Mouse (Mus musculus) megakaryocyte, embryonic 14.5 days (primary cell): ENCODE data around the gene Reep6. TPM values are rescaled to one million over a fixed set of nuclear protein-coding genes. Genes with fewer than 3 reads are reported as not detected.
"Not testable (repeated sequence)": the region's sequence is repeated elsewhere in the genome, so short reads cannot be mapped to it uniquely, and the experiment has no call there.

ENCODE experiments used
- H3K27me3 ChIP-seq: replicated peaks from 2 replicates; pipeline ENCODE3; 2012; ENCODE audit warnings: inconsistent platforms
- H3K36me3 ChIP-seq: replicated peaks from 2 replicates; pipeline ENCODE3; 2012; ENCODE audit warnings: low read length, inconsistent platforms, mixed read lengths
- H3K4me1 ChIP-seq: 2 replicates; pipeline ENCODE4 v1.6.1; 2012; ENCODE audit warnings: inconsistent platforms
- H3K4me3 ChIP-seq: replicated peaks from 2 replicates; pipeline ENCODE3; 2012; ENCODE audit warnings: moderate library complexity, mild to moderate bottlenecking, inconsistent platforms
- H3K9me3 ChIP-seq: 2 replicates; pipeline ENCODE4 v1.6.1; 2012; ENCODE audit warnings: inconsistent platforms
- FLI1 ChIP-seq: IDR thresholded peaks from 2 replicates; pipeline ENCODE4 v1.6.1; 2012; ENCODE audit warnings: low read length, inconsistent platforms, mixed read lengths
- GATA1 ChIP-seq: IDR thresholded peaks from 3 replicates; pipeline ENCODE4 v1.6.1; 2012; ENCODE audit warnings: mixed read lengths, low read length, inconsistent platforms, borderline replicate concordance
- polyA plus RNA-seq: library from polyadenylated mRNA; stranded (reverse); fragments of >175 nt; gene quantifications from 2 replicates; pipeline ENCODE4 v1.2.3, GENCODE M21; 2012; ENCODE audit warnings: low replicate concordance; ENCODE audit not compliant: insufficient read depth

Gene Reep6
- polyA plus RNA-seq, 1 experiment: 19.0 TPM

GRCm38 (mm10) chr10:80341491-80342304 is 11.9 kb downstream of the Reep6 start:
- H3K4me1 ChIP-seq: peaks cover 77% of the 10 kb centered on the region
- H3K9me3 ChIP-seq: no peaks in the 10 kb centered on the region
- TF ChIP-seq FLI1: no peak
- no peak for TF ChIP-seq GATA1
- peaks cover 18% of the 10 kb centered on the region for H3K27me3 ChIP-seq
- peak overlapping the region; percentile 91 for H3K4me3 ChIP-seq
- peaks cover 14% of the 10 kb centered on the region for H3K36me3 ChIP-seq

GRCm38 (mm10) chr10:80342305-80342748 is 12.6 kb downstream of the Reep6 start:
- H3K9me3 ChIP-seq: no peaks in the 10 kb centered on the region
- peaks cover 77% of the 10 kb centered on the region for H3K4me1 ChIP-seq
- H3K27me3 ChIP-seq: peaks cover 15% of the 10 kb centered on the region
- no peak for TF ChIP-seq GATA1
- TF ChIP-seq FLI1: no peak
- H3K4me3 ChIP-seq: peak overlapping the region; percentile 91
- peaks cover 14% of the 10 kb centered on the region for H3K36me3 ChIP-seq

GRCm38 (mm10) chr10:80342749-80343424 is 13.1 kb downstream of the Reep6 start:
- H3K4me1 ChIP-seq: peaks cover 82% of the 10 kb centered on the region
- peak overlapping the region; percentile 91 for H3K4me3 ChIP-seq
- no peaks in the 10 kb centered on the region for H3K9me3 ChIP-seq
- H3K27me3 ChIP-seq: peaks cover 17% of the 10 kb centered on the region
- TF ChIP-seq GATA1: no peak
- no peak for TF ChIP-seq FLI1
- H3K36me3 ChIP-seq: peaks cover 14% of the 10 kb centered on the region

GRCm38 (mm10) chr10:80343425-80343895 is 13.7 kb downstream of the Reep6 start:
- peaks cover 14% of the 10 kb centered on the region for H3K36me3 ChIP-seq
- no peaks in the 10 kb centered on the region for H3K9me3 ChIP-seq
- no peak for TF ChIP-seq FLI1
- no peak for TF ChIP-seq GATA1
- peak overlapping the region; percentile 91 for H3K4me3 ChIP-seq
- peaks cover 22% of the 10 kb centered on the region for H3K27me3 ChIP-seq
- H3K4me1 ChIP-seq: peaks cover 83% of the 10 kb centered on the region

- peaks cover 29% of the 10 kb centered on the region for H3K27me3 ChIP-seq
- H3K4me3 ChIP-seq: peak overlapping the region; percentile 91
- peaks cover 14% of the 10 kb centered on the region for H3K36me3 ChIP-seq
- TF ChIP-seq FLI1 (no peak), GATA1 (0 out of 3 replicates have a peak, but pooled peaks have one; percentile 34)
- H3K4me1 ChIP-seq: peaks cover 89% of the 10 kb centered on the region
- H3K9me3 ChIP-seq: no peaks in the 10 kb centered on the region
Observed at GRCm38 (mm10) chr10:80344131-80344661, 14.4 kb downstream of the Reep6 start.

GRCm38 (mm10) chr10:80345122-80345521 is 15.4 kb downstream of the Reep6 start:
- H3K36me3 ChIP-seq: peaks cover 14% of the 10 kb centered on the region
- TF ChIP-seq FLI1 (no peak), GATA1 (no peak)
- H3K27me3 ChIP-seq: peaks cover 38% of the 10 kb centered on the region
- peak overlapping the region; percentile 91 for H3K4me3 ChIP-seq
- no peaks in the 10 kb centered on the region for H3K9me3 ChIP-seq
- peaks cover 90% of the 10 kb centered on the region for H3K4me1 ChIP-seq

- not testable (repeated sequence) for H3K9me3 ChIP-seq
- Histone ChIP-seq H3K4me3 (peak overlapping the region; percentile 80), H3K27me3 (peaks cover 45% of the 10 kb centered on the region), H3K36me3 (peaks cover 14% of the 10 kb centered on the region), H3K4me1 (peaks cover 90% of the 10 kb centered on the region)
Observed at GRCm38 (mm10) chr10:80345929-80346328, 16.2 kb downstream of the Reep6 start.

- Histone ChIP-seq H3K4me3 (peak overlapping the region; percentile 93), H3K27me3 (peaks cover 48% of the 10 kb centered on the region), H3K36me3 (no peaks in the 10 kb centered on the region), H3K4me1 (peaks cover 84% of the 10 kb centered on the region), H3K9me3 (no peaks in the 10 kb centered on the region)
- TF ChIP-seq FLI1: no peak
- TF ChIP-seq GATA1: no peak
Observed at GRCm38 (mm10) chr10:80347514-80347967, 17.8 kb downstream of the Reep6 start.

GRCm38 (mm10) chr10:80348244-80348781 is 18.6 kb downstream of the Reep6 start, which contains the start of gene Adamtsl5:
Adamtsl5 (minus strand) TSS chr10:80348412.
- peaks cover 54% of the 10 kb centered on the region for H3K27me3 ChIP-seq
- H3K36me3 ChIP-seq: no peaks in the 10 kb centered on the region
- H3K4me3 ChIP-seq: peak within 1 kb of the TSS; percentile 93
- no peaks in the 10 kb centered on the region for H3K9me3 ChIP-seq
- H3K4me1 ChIP-seq: peaks cover 84% of the 10 kb centered on the region
- TF ChIP-seq FLI1: no peak
- no peak for TF ChIP-seq GATA1
